Mouse (Mus musculus) left cerebral cortex, postnatal 14 days (tissue): ENCODE results near the gene Rnf41. TPM values are rescaled to one million over a fixed set of nuclear protein-coding genes. Genes with fewer than 3 reads are reported as not detected.

Source experiments
- DNase-seq, 2 experiments: peaks; one replicate each; pipeline ENCODE4 v3.0.0; 2021 to 2022; ENCODE audit warnings: low spot score in 2 of 2, mixed read lengths in 1 of 2
- intact Hi-C: fragments of 180-260 bp; cut with DNase I; formaldehyde crosslinking; loops from one replicate; pipeline ENCODE4 v1.15.1; 2025
- total RNA-seq, 2 experiments: library from RNA; stranded (reverse); gene quantifications; 2 replicates each; pipeline ENCODE4 v1.2.3; 2021

Rnf41 gene
- total RNA-seq, 2 experiments from 2014 or later, result 75.0 to 77.2 TPM

DNA sequence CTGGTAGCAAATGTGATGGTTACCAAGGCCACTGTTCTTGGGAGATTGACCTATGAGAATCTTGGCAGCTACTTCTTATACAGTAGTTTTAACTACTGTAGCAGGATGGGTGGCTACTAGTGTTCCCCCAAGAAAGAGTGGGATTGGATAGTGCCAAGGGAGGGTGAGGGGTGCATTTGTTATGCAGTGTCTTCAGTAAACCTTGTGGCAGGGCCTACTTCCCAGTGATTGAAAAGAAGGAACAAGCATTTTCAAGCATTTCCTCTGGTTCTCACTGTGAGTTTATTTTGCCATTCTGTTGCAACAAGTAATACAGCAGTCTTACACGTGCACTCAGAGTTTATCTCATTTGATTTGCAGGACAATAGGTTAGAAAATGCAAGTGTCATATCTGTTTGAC, 1.1 kb downstream of the Rnf41 start:
- intact Hi-C loops, result no loop called here
- DNase-seq, result no peak

DNA sequence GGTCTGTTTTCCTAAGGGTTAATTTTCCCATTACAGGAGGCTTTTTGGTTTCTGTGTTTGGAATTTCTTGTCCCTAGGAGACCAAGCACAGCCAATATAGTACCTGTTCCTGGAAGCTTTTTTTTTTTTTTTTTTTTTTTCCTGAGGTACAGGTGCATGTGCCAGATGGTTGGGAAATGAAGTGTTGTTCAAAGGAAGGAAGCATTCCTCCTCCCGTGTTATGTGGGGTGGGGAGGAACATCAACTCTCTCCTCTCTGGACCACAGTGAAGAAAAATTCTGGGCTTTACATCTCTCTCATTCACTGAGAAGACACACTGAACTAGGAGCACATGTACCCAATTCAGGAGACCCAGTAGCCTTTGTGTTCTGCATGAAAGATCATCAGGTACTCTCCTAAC, 1.6 kb downstream of the Rnf41 start:
- intact Hi-C loops, result no loop called here

DNA sequence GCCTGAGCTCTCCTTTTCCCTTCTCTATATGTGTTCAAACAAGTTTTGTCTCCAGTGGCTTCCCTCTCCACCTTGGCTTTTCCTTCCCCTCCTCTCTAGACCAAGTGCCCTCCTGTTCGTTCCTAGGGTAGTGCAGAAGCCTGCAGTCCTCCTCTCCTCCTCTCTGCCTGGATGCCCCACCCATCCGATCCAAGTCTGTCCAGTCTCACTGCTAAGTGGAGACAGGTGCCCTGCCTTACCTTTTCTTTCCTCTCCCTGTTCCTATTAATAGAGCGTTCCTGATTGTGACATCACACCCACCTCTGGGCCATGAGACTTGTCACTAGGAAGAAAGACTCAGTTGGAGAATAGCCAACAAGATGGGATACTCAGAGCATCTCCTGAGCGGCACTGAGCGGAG, 3.4 kb downstream of the Rnf41 start:
- DNase-seq, result no peak
- intact Hi-C loops, result no loop called here

More for the DNA sequence above, 1.6 kb downstream of the Rnf41 start:
- DNase-seq, result no peak

DNA sequence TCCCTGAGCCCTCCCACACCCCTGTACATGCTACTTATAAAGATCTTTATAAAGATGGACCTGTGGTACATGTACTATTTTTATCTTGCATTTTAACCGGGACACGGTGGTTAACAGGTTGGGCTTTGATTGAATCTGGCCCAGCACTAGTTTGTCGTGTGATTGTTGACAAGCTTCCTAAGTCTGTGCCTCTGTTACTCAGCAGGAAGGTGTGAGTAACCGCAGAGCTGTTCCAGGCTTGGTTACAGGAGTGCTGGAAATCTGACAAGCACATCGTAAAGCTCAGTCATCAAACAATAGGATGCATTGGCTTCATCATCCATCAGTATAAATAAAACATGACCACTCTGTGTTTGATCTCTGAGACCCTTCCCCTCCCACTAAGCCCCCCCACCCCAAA, 11.0 kb downstream of the Rnf41 start:
- intact Hi-C loops, result no loop called here
- DNase-seq, result no peak

DNA sequence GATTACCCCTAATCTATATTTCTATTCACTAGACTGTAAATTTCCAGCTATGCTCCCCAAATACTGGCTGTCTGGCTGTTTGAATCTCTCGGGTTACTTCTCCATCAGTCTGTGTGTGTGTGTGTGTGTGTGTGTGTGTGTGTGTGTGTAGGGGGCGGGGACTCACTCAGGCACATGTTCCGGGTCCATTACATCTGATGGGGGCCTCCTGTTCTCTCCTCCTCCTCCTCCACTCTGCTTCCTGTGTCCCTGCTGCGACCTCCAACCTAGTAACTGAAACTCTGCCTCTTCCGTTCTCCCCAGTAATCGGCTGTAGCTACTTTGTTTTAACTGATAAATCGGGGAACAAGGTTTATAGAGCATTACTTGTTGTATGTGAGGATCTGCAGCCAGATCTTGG, 13.1 kb downstream of the Rnf41 start:
- intact Hi-C loops, result no loop called here
- no peak for DNase-seq

DNA sequence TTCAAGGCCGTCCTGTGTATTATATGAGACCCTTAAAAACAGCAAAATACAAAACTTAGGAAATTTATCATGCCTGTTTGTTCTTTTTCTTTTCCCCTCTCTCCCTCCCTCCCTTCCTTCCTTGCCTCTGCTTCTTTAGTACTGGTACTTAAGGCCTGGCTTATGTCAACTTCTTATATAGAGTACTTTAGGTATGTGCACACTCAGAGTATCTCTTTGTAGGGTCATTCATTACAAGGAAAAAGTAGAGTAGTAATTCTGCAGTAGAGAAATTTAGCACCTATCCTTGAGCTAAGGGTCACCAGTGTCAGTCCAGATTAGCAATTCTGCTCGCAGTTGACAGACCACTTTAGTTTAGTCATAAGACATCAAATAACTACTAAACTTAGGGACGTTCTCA, 13.8 kb downstream of the Rnf41 start:
- intact Hi-C loops, result no loop called here
- DNase-seq, result no peak

DNA sequence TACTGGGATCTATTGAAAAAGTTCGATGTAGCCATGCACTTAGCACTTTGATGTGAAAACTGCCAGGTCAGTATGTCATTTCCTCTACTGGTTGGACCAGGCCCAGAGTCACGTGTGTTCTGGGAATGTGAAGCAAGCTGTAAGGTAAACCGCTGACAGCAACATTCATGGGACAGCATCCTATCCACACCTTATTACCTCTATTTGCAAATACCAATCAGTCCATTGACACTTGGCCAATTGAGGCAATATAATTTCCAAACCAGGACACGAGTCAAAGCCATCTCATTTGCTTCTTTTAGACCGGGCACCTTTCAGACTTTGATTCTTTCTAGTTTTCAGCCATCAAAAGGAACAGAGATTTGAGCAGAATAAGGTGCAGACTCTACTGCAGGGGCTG, 17.6 kb downstream of the Rnf41 start:
- no peak for DNase-seq
- intact Hi-C loops, result no loop called here

DNA sequence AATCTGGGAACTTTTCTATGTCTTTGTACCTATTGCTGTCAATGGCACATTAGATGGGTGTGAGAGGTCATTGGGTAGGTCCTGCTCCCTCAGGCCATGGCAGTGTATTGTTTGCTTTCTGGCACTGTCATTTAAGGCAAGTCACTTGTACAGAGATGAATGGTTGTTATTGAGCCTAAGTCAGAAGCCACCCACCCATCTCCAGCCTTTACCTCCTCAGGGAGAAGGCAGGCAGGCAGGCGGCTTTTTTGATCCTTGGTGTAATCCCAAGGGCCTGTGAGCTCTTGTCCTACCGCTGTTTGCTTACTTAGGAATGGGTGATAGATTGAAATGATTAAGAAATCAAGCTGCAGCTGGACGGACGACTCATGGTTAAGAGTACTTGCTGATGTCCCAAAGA, 18.0 kb downstream of the Rnf41 start:
- intact Hi-C loops, result no loop called here
- no peak for DNase-seq

DNA sequence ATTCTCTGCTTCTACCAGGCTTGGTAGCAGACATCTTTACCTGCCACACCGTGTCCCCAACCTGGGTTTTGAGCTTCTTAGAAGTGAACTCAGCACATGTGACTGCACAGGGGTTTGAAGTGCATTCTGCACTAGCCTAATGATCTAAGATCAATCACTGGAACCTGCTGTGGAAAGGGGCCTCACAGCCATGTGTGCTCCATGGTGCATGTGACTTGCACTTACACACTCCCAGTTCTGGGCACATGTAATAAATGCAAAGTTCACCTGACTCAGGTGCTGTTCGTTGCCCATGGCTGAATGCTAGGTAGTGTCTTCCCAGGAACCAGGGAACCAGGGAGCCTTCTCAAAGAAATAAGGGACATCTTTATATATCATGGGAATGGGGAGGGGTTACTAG, 22.0 kb downstream of the Rnf41 start:
- no peak for DNase-seq
- intact Hi-C loops, result no loop called here

DNA sequence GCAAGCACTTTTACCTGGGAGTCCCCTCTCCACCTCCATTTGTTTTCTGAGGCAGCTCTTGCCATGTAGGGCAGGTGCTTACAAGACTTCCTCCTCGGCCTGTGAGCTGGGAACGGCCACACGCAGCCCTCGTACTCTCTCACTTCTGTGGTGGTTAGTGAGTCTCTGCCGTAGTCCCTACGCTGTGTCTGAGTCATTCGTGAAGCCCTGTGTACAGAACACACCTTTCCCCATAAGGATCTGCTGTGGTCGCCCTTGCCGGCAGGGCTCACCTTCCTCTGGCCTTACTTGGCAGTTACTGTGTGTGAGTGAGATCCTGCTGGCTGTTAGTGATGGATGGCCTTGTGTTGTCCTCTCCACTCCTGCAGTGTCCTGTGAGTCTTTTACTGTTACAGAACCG, 23.2 kb downstream of the Rnf41 start:
- no peak for DNase-seq
- intact Hi-C loops, result no loop called here

DNA sequence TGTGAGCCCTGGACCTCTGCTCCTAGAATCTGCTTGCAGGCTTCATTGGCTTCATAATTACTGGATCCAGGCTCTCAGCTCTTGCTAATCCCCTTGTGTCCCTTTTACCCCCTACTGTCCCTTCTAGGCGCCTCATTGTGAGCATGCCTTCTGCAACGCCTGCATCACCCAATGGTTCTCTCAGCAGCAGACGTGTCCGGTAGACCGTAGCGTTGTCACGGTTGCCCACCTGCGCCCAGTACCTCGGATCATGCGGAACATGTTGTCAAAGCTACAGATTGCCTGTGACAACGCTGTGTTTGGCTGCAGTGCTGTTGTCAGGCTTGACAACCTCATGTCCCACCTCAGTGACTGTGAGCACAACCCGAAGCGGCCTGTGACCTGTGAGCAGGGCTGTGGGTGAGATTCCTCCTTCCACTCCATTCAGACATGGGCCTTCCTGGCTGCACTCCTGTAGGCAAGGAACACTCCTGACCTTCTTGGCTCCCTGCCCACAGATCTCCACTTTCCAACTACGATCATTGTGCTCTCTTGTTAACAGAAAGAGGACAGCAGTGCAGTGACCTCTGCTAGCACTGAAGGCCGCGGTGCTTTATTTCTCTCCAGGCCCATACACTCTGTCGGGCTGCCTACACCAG, 23.8 kb downstream of the Rnf41 start:
- intact Hi-C loops, result no loop called here
- peak in 1 of 2 experiments; percentile 41 for DNase-seq

DNA sequence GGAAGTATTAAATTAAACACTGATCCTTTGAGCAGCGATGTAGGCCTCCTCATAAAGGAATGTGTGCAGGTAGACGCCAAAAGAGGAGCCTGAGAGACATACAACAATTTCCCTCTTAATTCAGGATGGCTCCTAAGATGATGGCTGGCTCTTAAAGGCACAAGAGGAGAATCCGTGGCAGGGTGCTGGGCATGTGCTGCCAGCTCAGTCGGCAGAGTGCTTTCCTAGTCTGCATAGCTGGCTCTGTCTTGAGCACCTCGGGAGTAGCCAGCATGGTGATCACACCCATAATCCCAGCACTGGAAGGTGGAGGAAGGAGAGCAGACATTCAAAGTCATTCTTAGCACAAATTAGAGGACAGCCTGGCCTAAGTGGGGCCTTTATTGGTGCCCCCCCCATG, 24.4 kb downstream of the Rnf41 start:
- no peak for DNase-seq
- intact Hi-C loops, result no loop called here

DNA sequence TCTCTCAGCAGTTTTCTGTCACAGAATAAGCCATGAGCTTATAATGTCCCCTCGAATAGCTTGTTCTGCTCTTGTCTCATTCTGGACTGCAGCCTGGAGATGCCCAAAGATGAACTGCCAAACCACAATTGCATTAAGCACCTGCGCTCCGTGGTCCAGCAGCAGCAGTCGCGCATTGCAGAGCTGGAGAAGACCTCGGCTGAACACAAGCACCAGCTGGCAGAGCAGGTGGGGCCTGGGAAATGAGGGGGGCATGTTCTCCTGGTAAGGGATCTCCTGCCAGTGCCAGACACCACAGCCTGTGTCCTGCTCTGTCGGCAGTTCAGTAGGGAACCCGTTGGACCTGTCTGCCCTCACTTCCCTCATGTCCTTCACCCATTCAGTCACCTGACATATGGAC, 24.9 kb downstream of the Rnf41 start:
- intact Hi-C loops, result no loop called here

DNA sequence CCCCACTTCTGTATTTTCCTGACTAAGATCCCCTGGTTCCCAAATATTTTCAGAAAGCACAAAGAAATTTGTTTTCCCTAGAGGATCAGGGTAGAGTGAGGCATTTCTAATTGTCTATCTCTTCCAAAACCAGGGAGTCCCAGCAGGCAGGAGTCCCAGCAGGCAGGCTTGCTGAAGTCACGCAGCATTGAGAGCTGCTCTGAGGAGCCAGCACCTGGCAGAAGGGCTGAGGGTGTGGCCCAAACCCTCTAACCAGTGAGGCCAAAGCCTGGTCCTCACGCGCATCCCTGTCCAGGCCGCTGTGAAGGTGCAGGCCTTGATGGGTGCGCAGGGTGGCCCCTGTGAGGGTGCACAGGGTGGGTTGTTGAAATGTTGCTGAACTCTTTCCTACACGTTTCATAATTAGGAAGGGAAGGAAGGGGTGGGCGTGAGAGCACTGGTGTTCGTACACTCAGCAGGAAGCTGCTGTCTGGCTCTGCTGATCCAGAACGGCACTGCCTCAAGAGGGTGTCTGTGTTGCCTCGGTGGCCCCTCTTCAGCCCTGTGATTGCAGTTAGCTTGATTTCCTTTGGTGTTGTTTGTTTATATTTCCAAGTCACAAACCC, 27.3 kb downstream of the Rnf41 start:
- intact Hi-C loops, result no loop called here
- DNase-seq, result no peak

More for the DNA sequence above, 24.9 kb downstream of the Rnf41 start:
- no peak for DNase-seq

DNA sequence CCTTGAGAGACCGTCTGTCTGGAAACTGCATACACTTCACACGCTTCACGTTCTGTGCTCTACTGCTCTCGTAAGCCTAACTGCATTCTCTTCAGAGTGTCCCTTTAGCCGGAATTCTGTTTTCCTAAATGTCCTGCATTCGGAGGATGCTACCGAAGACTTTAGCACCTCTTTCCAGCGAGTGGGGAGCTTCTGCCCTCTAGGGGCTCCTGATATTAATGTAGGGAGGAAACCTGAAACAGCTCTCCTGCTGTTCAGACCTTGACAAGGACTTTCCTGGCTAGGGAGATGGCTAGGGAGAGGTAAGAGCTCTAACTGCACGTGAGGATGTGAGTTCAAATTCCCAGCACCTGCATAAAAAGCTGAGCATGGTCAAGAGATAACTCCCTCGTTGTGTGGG, 28.9 kb downstream of the Rnf41 start:
- no peak for DNase-seq
- intact Hi-C loops, result no loop called here

DNA sequence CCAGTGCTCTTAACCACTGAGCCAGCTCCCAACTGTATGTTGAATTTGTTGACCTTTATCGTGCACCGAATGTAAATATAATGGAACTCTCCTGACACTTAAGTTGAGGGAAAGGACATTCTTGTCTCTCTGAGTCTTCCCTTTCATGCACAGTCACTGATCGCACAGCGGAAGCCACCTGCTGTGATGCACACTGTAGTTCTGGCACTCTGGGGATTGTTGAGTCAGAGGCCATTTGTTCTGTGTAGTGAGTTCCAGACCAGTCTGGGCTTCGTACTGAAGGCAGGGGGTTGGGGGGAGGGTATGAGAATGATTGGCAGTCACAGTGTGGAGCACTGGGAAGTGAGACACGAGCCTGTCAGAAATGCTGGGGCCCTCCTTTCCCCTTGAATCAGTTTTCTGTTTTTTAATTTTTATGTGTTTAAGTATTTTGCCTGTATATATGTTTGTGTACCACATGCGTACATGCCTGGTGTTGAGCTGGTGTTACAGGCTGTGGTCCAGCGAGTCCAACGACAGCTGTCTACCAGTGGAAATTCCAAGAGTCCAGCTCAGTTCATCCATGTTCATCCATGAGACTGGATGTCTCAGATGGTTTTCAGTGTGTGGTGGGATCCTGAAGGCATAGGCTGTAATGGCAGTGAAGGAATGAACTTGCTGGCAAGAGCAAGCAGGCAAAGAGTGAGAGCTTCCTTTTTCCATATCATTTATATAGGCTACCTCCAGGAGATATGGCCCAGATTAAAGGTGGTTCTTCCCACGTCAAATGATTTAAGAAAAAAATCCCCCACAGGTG, 30.1 kb downstream of the Rnf41 start:
- intact Hi-C loops, result no loop called here
- no peak for DNase-seq

DNA sequence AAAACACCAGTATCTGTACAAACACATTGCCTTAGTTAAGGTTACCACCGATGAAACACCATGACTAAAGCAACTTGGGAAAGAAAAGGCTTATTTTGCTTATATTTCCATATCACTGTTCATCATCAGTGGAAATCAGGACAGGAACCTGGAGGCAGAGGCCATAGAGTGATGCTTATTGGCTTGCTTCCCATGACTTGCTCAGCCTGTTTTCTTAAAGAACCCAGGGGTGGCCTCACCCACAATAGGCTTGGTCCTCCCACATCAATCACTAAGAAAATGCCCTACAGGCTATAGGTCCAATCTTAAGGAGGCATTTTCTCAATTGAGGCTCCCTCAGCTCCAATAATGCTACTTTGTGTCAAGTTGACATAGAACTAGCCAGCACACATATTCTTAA, 31.3 kb downstream of the Rnf41 start:
- intact Hi-C loops, result no loop called here
- DNase-seq, result no peak

DNA sequence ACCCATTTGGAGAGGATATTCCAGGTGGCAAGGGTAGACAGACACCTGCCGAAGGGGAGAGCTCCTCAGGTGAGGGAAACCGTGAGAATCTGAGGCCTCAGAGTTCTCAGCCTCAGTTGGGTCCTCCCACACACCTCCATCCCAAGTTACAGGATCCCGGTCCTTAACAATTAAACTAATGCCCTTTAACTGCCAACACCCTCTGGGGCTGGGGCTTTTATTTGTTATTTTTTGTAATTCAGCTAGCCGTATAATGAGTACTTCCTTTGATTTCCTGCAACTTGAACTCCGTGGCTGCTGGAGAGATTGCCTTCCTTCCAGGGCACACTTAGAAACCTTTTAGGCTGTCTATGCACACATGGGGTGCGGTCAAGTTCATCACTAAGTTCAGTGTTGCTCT, 32.9 kb downstream of the Rnf41 start:
- intact Hi-C loops, result no loop called here
- no peak for DNase-seq

DNA sequence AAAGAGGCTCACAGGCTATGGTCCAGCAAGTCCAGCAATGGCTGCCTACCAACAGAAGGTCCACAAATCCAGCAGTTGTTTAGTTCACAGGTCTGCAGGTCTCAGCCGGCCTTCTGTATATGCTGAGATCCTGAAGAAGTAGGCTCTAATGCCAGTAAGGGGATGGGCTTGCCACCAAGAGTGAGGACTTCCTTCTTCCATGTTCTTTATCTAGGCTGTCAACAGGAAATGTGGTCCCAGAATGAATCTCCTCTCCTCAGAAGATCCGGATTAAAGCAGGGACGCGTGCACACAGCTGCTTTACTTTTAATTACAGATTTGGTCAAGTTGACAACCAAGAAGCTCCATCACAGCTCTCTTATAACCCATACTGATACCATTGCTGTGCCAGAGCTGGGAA, 34.0 kb downstream of the Rnf41 start:
- no peak for DNase-seq

DNA sequence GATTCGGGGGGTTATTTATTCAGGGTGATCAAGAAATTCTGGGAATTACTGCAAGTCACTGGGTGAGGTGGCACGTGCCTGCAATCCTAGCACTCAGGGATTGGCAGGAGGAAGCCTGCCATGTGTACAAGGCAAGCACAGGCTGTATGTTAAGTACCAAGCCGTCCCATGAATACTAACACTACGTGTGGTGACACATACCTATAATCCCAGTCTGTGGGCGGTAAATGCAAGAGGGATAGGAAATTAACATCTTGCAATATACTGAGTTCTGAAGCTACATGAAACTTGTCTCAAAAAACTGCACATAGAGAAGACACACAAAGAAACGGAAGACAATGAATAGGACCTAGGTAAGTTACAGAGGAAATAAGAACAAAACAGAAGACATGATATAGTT, 39.6 kb downstream of the Rnf41 start:
- DNase-seq, result no peak
- intact Hi-C loops, result loop anchor here (10.0 kb wide), 1 partner anchor 116 kb away; the partner anchor contains the start of gene Cs

More for the DNA sequence above, 34.0 kb downstream of the Rnf41 start:
- intact Hi-C loops, result no loop called here

DNA sequence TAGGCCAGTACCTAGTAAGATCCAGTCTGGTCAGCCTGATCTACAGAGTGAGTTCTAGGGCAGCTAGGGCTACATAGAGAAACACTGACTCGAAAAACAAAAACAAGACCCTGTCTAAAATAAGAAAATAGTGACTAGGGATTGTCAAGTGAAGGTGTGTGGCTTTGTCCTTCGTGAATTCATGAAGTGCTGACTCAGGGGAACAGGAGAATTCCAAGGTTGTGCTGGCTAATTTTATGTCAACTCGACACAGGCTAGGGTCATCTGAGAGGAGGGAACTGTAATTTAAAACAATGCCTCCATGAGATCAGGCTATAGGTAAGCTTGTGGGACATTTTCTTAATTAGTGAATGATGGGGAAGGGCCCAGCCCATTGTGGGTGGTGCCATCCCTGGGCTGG, 43.0 kb downstream of the Rnf41 start:
- intact Hi-C loops, result loop anchor here (10.0 kb wide), 1 partner anchor 120 kb away; the partner anchor contains the start of gene Cs
- no peak for DNase-seq
